8 mouse cellular contexts compared by ENCODE assay signal in genomic region chr6:83054074-83054851, GRCm38 (mm10). TPM values are rescaled to one million over a fixed set of nuclear protein-coding genes. Genes with fewer than 3 reads are reported as not detected.
DNase-seq lines count a peak whose midpoint lies in the region; ATAC-seq lines count a peak whose summit lies in the region.

Gene Aup1, plus strand, starts transcription at chr6:83054521.

- ATAC-seq in hindbrain, embryonic 14.5 days (ENCODE audit: low FRiP score), result peak; percentile 96

- H3K27me3 ChIP-seq in hindbrain, embryonic 14.5 days (ENCODE audit: control insufficient read depth, insufficient read depth, low read length), result no peaks in the 10 kb centered on the region

- peak within 1 kb of the TSS; percentile 95 for H3K4me3 ChIP-seq in hindbrain, embryonic 14.5 days (replicated peaks; ENCODE audit: low read length)

- H3K4me2 ChIP-seq in hindbrain, embryonic 14.5 days (replicated peaks), result peak within 1 kb of the TSS; percentile 85

- H3K9me3 ChIP-seq in hindbrain, embryonic 14.5 days (ENCODE audit: control insufficient read depth, low read length), result no peaks in the 10 kb centered on the region

- under 1% methylated on average over 59 of the region's 64 CpGs for WGBS in hindbrain, embryonic 14.5 days

- peak within 1 kb of the TSS; percentile 93 for H3K9ac ChIP-seq in hindbrain, embryonic 14.5 days

- peaks cover 29% of the 10 kb centered on the region for H3K36me3 ChIP-seq in hindbrain, embryonic 14.5 days (replicated peaks; ENCODE audit: control insufficient read depth, insufficient read depth)

- H3K27ac ChIP-seq in hindbrain, embryonic 14.5 days, result peak within 1 kb of the TSS; percentile 87

- peak; percentile 98 for DNase-seq in R1 (ENCODE audit: low read depth, low spot score)
- peak; percentile 97 to 98 for DNase-seq in cerebellum, postnatal 25 days
- peak; percentile 94 to 97 for DNase-seq in frontal cortex, postnatal 25 days (ENCODE audit: low spot score in 2 of 2)
- DNase-seq in hindbrain, embryonic 14.5 days (ENCODE audit: low spot score), result peak; percentile 98
- peak; percentile 97 for DNase-seq in layer of hippocampus, postnatal 36 days
- peak; percentile 98 for DNase-seq in lung, postnatal 36 days
- DNase-seq in retina, postnatal 1 day, result peak; percentile 100
- peak; percentile 92 to 96 for DNase-seq in urinary bladder, adult 18-20 months (ENCODE audit: low spot score in 2 of 2)

- peaks cover 23% of the 10 kb centered on the region for H3K4me1 ChIP-seq in hindbrain, embryonic 14.5 days (replicated peaks; ENCODE audit: control insufficient read depth, insufficient read depth, low read length)

RNA-seq across cellular contexts. Expression of gene Aup1, which starts in this region (rescaled TPM):
- polyA plus RNA-seq in hindbrain, embryonic 14.5 days (2014; fragmentation: Nextera tagmentation; extraction: Ambion mirVana), result 109 and 111 TPM in 2 replicates
- 100 to 1,000 TPM; 121 to 142 TPM for total RNA-seq in layer of hippocampus, postnatal 36 days (2021)

Comparison
In these comparisons a context has a peak if more than half of its experiments do, and no peak if none do; other contexts are left out.
1. Peak in every context shown above with its lines: DNase-seq, ATAC-seq, H3K4me3 ChIP-seq and H3K27ac ChIP-seq.